Mouse (Mus musculus) cortical plate, adult 2 months (tissue): ENCODE measurements at regions not wholly inside any gene's neighbourhood (a gene's known extent, or its start where the extent isn't known, plus 50 kb on each side); places are given as distances from the start of the nearest gene placed in this dataset.
"Not testable (repeated sequence)": the region's sequence is repeated elsewhere in the genome, so short reads cannot be mapped to it uniquely, and the experiment has no call there.

Source experiments
- H3K27ac ChIP-seq: fragments of 200-500 bp; 2 replicates; pipeline ENCODE4 v1.5.1; 2012; ENCODE audit warnings: low read length, control low read depth, inconsistent platforms; ENCODE audit not compliant: insufficient read depth
- H3K4me1 ChIP-seq: fragments of 200-500 bp; 2 replicates; pipeline ENCODE4 v1.6.1; 2011; ENCODE audit warnings: low read length; ENCODE audit not compliant: control insufficient read depth, insufficient read depth
- H3K4me3 ChIP-seq: fragments of 200-500 bp; 2 replicates; pipeline ENCODE4 v1.5.1; 2011; ENCODE audit warnings: mild to moderate bottlenecking, low read length, control low read depth; ENCODE audit not compliant: insufficient read depth
- CTCF ChIP-seq: fragments of 200-500 bp; IDR thresholded peaks from 2 replicates; pipeline ENCODE4 v1.5.1; 2011; ENCODE audit warnings: mild to moderate bottlenecking, control low read depth, low read length; ENCODE audit not compliant: insufficient read depth; ENCODE audit errors: extremely low read depth
- POLR2A ChIP-seq: fragments of 200-500 bp; IDR thresholded peaks from 2 replicates; pipeline ENCODE4 v1.6.1; 2011; ENCODE audit warnings: mild to moderate bottlenecking, low read length, control low read depth; ENCODE audit not compliant: insufficient read depth; ENCODE audit errors: extremely low read depth

GRCm38 (mm10) chr2:108813040-108813566, 467.4 kb upstream of the Kif18a start:
- TF ChIP-seq CTCF: no peak
- TF ChIP-seq POLR2A: no peak

GRCm38 (mm10) chr2:108816579-108816978, 464.0 kb upstream of the Kif18a start:
- H3K27ac ChIP-seq: no peak overlapping the region
- TF ChIP-seq POLR2A: no peak
- no peak for TF ChIP-seq CTCF

More at GRCm38 (mm10) chr2:108813040-108813566, 467.4 kb upstream of the Kif18a start:
- no peak overlapping the region for H3K27ac ChIP-seq
- H3K4me3 ChIP-seq: no peak overlapping the region
- peaks cover 2% of the 10 kb centered on the region for H3K4me1 ChIP-seq

GRCm38 (mm10) chr2:108824025-108824424, 456.5 kb upstream of the Kif18a start:
- Histone ChIP-seq H3K27ac (no peak overlapping the region), H3K4me3 (no peak overlapping the region), H3K4me1 (no peaks in the 10 kb centered on the region; the same call in 1 of the 2 replicates)
- TF ChIP-seq CTCF (no peak), POLR2A (no peak)

More at GRCm38 (mm10) chr2:108816579-108816978, 464.0 kb upstream of the Kif18a start:
- H3K4me3 ChIP-seq: no peak overlapping the region
- H3K4me1 ChIP-seq: peaks cover 2% of the 10 kb centered on the region

GRCm38 (mm10) chr2:108825981-108826380, 454.6 kb upstream of the Kif18a start:
- TF ChIP-seq POLR2A (no peak), CTCF (no peak)
- no peak overlapping the region for H3K4me3 ChIP-seq
- H3K4me1 ChIP-seq: no peaks in the 10 kb centered on the region; the same call in 1 of the 2 replicates
- H3K27ac ChIP-seq: no peak overlapping the region

- TF ChIP-seq CTCF (no peak), POLR2A (no peak)
- no peaks in the 10 kb centered on the region; the same call in 1 of the 2 replicates for H3K4me1 ChIP-seq
- no peak overlapping the region for H3K27ac ChIP-seq
- no peak overlapping the region for H3K4me3 ChIP-seq
These were observed 453.3 kb upstream of the Kif18a start for GRCm38 (mm10) chr2:108827106-108827838.

- H3K27ac ChIP-seq: no peak overlapping the region
- no peak for TF ChIP-seq CTCF
- no peak for TF ChIP-seq POLR2A
- no peak overlapping the region for H3K4me3 ChIP-seq
- no peaks in the 10 kb centered on the region; the same call in 1 of the 2 replicates for H3K4me1 ChIP-seq
These were observed 452.4 kb upstream of the Kif18a start for GRCm38 (mm10) chr2:108827974-108828700.

GRCm38 (mm10) chr2:108843855-108844254, 436.7 kb upstream of the Kif18a start:
- not testable (repeated sequence) for H3K4me1 ChIP-seq, H3K4me3 ChIP-seq, H3K27ac ChIP-seq

GRCm38 (mm10) chr2:108848051-108848450, 432.5 kb upstream of the Kif18a start:
- H3K27ac ChIP-seq: no peak overlapping the region
- H3K4me1 ChIP-seq: no peaks in the 10 kb centered on the region
- TF ChIP-seq POLR2A (no peak), CTCF (no peak)
- no peak overlapping the region for H3K4me3 ChIP-seq

DNA sequence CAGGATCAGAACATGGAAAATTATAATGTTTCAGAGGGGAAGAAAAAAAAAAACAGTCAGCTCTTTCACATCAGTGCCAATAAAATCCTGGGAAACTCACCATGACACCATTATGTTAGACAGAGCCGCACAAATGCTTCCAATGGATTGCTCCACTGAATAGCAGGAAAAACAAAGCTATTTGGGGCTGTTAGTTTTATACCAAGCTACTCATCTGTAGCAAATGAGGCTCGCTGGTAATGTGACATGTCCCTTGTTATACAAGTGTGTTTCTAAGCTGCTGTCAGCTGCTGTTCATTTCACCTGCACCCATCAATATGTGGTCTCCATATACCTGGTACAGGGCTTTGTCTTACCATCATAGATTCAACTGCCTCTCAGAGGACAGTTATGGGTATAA, 426.1 kb upstream of the Kif18a start:
- Histone ChIP-seq H3K27ac (no peak overlapping the region), H3K4me1 (no peaks in the 10 kb centered on the region), H3K4me3 (no peak overlapping the region)
- TF ChIP-seq POLR2A (no peak), CTCF (no peak)
